Mouse (Mus musculus) cerebellum, postnatal 14 days (tissue): ENCODE results near the gene Psors1c2.
A peak's percentile ranks its signal among the peaks of the same experiment; 100 is the strongest.
"Not testable (repeated sequence)": the region's sequence is repeated elsewhere in the genome, so short reads cannot be mapped to it uniquely, and the experiment has no call there.

Source experiments
- DNase-seq, 2 experiments: peaks; one replicate each; pipeline ENCODE4 v3.0.0; 2021; ENCODE audit warnings: mixed read lengths in 2 of 2

The Psors1c2 gene

GRCm38 (mm10) chr17:35532901-35533300, at the start of gene Psors1c2:
Psors1c2 (plus strand) TSS chr17:35533201.
- no peak for DNase-seq

GRCm38 (mm10) chr17:35484066-35484465, 48.9 kb upstream of the Psors1c2 start:
- peak; percentile 73 to 77 for DNase-seq

- no peak for DNase-seq
Observed at GRCm38 (mm10) chr17:35485702-35486101, 47.3 kb upstream of the Psors1c2 start.

DNA sequence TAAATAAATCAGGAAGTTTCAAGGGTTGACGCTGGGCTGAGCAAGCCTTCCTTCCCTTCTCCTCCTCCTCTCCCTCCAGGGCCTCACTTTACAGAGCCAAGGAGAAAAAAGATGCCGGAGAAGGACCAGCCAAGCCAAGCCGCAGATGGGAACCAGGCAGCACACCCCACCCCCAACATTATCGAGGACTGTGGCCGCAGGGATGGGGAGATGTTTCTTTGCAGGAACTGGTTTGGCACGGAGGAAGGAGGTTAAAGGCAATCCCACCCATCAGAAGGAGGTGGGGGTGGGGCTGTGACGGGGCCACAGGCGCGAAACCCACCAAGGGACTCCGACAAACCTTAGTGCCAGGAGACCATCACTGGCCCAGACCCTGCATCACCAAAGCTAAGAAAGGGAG, 46.3 kb upstream of the Psors1c2 start:
- DNase-seq: no peak

DNA sequence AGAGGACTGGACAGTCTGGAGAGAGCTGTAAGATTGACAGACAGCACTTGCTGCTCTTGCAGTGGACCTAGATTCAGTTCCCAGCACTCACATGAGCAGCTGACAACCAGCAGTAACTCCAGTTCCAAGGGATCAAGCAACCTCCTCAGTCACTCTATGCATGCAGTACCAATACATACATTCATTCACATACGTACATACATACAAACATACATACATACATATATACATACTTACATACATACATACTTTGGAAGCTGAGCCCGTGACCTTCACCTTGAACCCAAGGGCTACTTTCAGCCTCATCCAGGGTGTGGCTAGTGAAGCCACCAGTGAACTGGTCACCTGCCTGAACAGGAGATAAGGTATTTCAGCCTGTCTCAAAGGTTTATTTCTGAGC, 45.0 kb upstream of the Psors1c2 start:
- no peak for DNase-seq

DNA sequence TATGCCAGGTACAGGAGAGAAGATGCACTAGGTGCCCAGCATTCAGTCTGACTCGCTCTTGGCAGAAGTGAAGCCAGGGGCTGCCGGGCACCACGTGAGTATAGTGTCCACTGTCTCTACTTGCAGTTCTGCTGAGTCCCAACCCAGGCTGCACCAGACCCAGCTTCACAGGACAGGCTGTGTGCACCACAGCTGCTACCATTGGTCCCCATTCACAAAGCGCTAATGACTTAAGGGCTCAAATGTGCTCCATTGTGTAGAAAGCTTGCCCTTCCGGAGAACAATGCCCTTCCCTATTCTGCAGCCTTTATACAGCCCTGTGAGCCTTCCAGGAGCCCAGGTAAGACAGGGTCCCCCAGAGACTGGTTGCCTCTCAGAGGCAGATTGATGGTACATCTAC, 42.7 kb upstream of the Psors1c2 start:
- no peak for DNase-seq

GRCm38 (mm10) chr17:35497124-35497523, 35.9 kb upstream of the Psors1c2 start:
- no peak for DNase-seq

GRCm38 (mm10) chr17:35502226-35502625, 30.8 kb upstream of the Psors1c2 start:
- DNase-seq: no peak

DNA sequence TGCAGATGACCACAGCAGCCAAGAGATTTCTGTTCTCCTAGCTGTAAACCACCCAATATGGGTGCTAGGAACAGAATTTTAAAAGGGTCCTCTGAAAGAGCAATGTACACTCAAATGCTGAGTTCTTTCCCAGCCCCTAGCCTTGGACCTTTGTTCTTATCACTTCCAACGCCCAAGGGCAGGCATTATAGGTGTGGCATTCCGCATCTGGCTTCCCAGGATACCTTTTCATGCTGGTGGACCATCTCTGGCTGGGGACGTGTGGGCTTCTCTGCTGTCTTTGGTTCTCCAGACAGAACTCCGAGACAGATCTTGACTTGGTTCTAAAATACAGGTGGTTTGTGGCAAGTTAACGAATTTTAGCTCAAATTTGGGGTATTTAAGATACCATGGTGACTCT, 30.2 kb upstream of the Psors1c2 start:
- DNase-seq: no peak

DNA sequence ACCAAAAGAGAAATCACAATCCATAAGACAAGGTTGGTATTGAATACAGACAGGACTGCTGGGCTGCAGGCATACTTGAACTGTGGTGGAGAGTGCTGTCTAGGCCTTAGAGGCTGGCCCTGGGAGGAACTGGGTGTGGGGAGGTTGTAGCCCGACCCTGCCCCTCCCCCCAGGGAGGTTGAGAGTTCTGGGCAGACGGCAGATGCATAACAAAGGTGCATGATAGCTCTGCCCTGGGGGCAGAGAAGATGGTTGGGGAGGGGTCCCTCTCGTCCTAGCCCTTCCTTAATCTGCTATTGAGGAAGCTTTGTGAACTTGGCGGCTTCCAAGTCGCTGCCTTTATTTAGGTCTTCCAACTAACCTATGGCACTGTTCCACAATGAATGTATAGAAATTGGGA, 29.2 kb upstream of the Psors1c2 start:
- no peak for DNase-seq

GRCm38 (mm10) chr17:35504628-35505481, 28.1 kb upstream of the Psors1c2 start:
- DNase-seq: no peak

- DNase-seq: no peak
Observed at GRCm38 (mm10) chr17:35505776-35506175, 27.2 kb upstream of the Psors1c2 start, which contains the start of gene Pou5f1. Pou5f1 (plus strand) TSS chr17:35506018.

GRCm38 (mm10) chr17:35506881-35507280, 26.1 kb upstream of the Psors1c2 start:
- DNase-seq: no peak

DNA sequence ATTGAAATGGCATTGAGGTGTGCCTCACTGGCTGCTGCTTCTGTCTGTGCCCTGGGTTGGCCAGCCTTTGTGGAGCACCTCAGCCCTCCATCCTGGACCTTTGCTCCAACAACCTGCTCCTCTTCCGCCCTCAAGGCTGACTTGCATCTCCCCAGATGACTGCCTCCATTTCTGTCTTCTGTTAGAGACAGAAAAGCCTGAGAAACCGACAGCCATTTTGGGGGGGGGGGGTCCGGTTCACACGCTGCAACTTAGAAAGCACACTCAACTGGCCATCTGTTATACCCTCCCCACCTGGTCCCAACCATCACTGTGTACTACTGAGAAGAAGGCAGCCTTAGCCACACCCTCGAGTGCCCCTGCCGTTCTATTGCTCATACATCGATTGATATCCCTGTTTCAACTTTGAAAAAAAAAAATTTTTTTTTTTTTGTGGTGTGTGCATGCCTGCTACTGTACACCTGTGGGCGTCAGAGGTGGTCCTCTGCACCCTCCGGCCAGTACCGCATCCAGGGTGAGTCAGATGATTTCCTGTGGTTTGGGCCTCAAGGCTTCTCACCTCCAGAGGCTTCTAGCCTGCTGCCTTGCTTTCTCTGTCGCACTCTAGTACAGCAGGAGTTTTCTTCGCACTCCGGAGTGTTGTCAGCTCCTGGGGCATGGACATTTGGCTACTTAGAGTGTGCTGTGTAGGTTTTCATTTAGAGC, 25.3 kb upstream of the Psors1c2 start:
- no peak for DNase-seq

GRCm38 (mm10) chr17:35508279-35508678, 24.7 kb upstream of the Psors1c2 start:
- DNase-seq: not testable (repeated sequence)

DNA sequence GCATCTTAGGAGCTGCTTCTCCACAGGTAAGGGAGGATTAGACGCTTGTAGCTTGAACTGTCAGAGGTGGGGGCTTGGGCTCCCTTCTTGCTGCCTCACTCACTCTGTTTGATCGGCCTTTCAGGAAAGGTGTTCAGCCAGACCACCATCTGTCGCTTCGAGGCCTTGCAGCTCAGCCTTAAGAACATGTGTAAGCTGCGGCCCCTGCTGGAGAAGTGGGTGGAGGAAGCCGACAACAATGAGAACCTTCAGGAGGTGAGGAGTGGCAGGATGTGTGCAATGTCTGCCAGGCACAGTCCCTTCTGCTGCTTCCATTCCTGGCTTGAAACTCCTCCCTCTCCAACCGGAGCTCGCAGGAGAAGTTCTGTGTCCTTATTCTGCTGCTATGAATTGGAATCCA, 23.7 kb upstream of the Psors1c2 start:
- DNase-seq: peak in 1 of 2 experiments; percentile 33

DNA sequence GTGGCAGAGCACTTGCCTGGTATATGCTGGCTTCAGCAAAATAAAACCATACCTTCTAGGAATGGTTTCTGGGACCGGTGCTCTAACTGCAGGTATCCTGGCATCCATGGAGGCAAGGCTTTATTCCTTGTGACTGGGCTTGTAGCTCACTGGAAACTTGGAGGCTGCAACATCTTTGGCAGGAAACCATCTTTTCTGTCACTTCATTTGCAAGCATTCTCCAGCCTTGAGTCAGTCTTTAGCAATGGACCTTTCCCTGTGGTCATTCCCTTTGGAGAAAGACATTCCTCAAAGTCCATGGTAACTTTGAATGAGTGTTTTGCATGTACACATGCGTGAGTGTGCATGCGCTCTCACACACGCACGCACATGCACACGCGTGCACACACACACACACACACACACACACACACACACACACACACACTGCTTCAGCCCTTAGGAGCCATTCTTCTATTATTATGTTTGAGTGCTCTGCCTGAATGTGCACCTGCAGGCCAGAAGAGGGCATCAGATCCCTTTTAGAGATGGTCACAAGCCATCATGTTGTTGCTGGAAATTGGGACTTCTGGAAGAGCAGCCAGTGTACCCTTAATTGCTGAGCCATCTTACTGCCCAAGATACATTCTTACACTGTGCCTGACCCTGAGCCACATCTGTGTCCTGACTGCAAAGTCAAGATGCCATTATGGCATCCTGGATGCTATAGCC, 19.9 kb upstream of the Psors1c2 start:
- peak; percentile 32 to 43 for DNase-seq

DNA sequence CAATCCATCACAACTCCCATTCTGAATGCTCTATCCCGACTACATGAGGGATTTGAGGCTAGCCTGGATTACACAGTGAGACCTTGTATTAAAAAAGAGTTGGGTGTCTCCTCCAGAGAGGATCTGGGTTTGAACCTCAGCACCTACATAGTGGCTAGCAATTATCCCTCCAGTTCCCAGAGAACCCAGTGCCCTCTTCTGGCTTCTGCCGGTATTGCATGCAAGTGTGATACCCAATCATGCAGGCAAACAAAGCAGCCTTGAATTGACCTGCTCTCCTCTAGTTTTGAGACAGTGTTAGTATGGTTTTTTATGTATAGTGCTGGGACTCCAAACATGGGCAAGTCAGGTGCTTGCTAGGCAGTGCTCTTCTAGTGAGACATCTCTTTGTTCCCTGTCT, 19.1 kb upstream of the Psors1c2 start:
- peak; percentile 80 to 89 for DNase-seq

- no peak for DNase-seq
Observed at GRCm38 (mm10) chr17:35514756-35515155, 18.2 kb upstream of the Psors1c2 start.

DNA sequence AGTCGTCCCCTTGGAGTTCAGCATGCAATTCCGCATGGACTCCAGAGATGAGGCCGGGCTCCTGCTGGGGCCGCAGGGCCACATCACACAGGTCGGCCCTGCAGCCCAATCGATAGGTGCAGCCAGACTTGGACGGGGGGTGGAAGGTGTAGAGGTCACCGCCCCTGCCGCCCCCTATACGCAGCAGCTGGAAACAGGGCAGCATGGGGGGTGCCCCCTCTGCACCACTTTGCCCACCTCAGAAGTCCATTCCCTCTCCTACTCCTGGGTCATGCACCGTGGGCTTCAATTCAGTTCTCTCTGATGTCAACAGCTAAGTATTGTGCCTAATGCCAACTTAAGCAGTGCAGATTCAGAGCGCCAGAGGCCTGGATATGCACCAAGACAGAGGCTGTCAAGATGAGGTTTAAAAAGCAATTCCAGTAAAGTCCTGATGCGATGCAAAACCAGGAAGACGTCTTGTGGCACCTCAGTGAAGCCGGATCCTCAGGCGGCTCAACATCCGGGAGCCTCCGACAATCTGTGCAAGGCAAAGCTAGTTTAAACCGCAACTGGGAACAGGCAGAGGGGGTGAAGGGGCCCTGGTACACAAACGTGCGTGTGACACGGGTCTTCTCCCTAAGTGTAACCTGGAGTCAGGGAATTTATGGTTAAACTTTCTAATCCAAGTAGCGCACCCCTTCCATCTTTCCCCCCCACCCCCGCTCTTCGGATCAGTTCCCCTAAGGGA, 16.9 kb upstream of the Psors1c2 start:
- DNase-seq: peak; percentile 29 to 37

DNA sequence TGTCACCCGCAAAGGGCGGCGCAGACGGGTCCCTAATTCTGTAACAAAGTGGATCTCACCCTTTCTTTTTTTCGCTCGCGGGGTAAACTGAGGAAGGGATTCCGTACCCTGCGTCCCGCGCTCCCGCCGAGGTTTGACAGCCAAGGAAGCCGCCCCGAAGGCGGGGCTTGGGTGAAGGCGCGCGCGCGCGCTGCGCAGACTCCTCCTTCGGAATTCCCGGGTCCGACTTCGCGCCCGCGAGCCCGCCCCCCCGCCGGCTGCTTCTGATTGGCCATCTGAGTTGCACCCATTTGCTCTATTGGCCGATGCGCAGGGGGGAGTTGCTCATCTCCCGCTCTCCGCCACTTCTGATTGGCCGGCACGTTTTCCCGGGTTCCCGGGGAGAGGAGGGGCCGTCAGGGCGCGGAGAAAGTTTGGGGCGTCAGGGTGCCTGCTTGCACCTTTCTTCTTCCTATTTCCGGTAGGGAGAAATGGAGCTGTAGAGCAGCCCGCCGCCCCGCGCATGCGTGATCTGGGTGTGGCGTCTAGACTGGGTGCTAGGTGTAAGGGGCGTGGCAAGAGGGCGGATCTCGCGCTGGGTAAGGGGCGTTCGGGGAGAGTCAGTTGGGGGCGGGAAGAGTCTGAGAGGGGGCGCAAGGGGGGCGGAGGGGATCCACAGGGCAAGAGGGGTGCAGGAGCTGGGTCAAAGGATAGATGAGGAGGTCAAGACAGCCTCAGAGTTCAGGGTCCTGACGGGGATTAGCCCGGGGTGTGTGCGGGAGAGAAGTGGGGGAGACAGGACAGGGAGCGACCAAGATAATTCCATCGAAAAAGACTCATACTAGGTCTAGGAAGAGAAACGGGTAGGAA, 16.1 kb upstream of the Psors1c2 start, which contains the start of the genes Tcf19 and Cchcr1:
Tcf19 (minus strand) TSS at position 173 of the 849 bp plus-strand sequence.
Cchcr1 (plus strand) TSS at position 449 of the 849 bp plus-strand sequence.
- peak; percentile 98 for DNase-seq
